Mouse (Mus musculus) erythroblast, embryonic 14.5 days (primary cell): ENCODE results near the gene Ptgis. TPM values are rescaled to one million over a fixed set of nuclear protein-coding genes. Genes with fewer than 3 reads are reported as not detected.

Source experiments
- H3K27me3 ChIP-seq: 2 replicates; pipeline ENCODE4 v1.6.1; 2012; ENCODE audit warnings: inconsistent platforms; ENCODE audit not compliant: control insufficient read depth
- H3K36me3 ChIP-seq: 2 replicates; pipeline ENCODE4 v1.6.1; 2012; ENCODE audit warnings: mild to moderate bottlenecking, inconsistent platforms; ENCODE audit not compliant: control insufficient read depth
- H3K4me1 ChIP-seq: 2 replicates; pipeline ENCODE4 v1.6.1; 2012; ENCODE audit warnings: inconsistent platforms; ENCODE audit not compliant: control insufficient read depth
- H3K4me3 ChIP-seq: replicated peaks from 2 replicates; pipeline ENCODE3; 2012; ENCODE audit warnings: moderate library complexity, mild to moderate bottlenecking, inconsistent platforms
- H3K9me3 ChIP-seq: 2 replicates; pipeline ENCODE4 v1.6.1; 2012; ENCODE audit warnings: low read length, inconsistent platforms, mixed read lengths; ENCODE audit not compliant: control insufficient read depth
- GATA1 ChIP-seq: IDR thresholded peaks from 2 replicates; pipeline ENCODE4 v1.6.1; 2012; ENCODE audit warnings: low read length, inconsistent platforms, mixed read lengths
- TAL1 ChIP-seq: IDR thresholded peaks from 3 replicates; pipeline ENCODE4 v1.6.1; 2012; ENCODE audit warnings: low read length, inconsistent platforms, mixed read lengths
- polyA plus RNA-seq: library from polyadenylated mRNA; stranded (reverse); fragments of >175 nt; gene quantifications from 2 replicates; pipeline ENCODE4 v1.2.3, GENCODE M21; 2012

Ptgis gene
- polyA plus RNA-seq, 1 experiment: not detected

DNA sequence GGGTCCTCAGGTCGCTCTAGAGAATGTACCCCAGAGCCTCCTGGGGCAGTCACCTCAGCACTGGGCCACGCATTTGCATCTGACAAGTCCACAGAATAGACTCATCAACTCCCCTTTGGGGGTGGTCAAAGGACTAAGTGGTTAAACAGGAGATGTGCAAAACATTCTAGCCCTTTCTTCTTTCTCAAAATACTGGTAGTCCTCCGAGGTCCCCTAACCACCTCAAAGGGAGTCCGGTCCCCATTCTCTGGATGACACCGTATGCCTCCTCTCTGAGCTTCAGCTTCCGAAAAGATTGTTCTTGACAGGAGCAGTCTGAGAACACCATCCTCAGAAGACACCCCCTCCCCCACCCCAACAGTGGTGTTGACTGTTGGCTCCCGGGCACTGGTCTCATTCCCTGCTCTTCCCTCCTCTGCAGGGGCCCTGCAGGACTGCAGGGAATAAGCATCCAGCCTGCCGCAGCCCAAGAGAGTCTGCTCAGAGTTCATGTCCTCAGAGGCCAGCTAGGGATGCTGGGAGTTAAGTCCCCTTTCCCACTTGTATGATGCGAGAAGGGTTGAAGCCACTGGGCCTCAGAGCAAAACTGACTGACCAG, 84.2 kb downstream of the Ptgis start:
- Histone ChIP-seq H3K9me3 (no peaks in the 10 kb centered on the region), H3K4me1 (peaks cover 3% of the 10 kb centered on the region), H3K36me3 (no peaks in the 10 kb centered on the region), H3K4me3 (no peak overlapping the region), H3K27me3 (peaks cover 9% of the 10 kb centered on the region)
- no peak for TF ChIP-seq GATA1
- TF ChIP-seq TAL1: no peak

DNA sequence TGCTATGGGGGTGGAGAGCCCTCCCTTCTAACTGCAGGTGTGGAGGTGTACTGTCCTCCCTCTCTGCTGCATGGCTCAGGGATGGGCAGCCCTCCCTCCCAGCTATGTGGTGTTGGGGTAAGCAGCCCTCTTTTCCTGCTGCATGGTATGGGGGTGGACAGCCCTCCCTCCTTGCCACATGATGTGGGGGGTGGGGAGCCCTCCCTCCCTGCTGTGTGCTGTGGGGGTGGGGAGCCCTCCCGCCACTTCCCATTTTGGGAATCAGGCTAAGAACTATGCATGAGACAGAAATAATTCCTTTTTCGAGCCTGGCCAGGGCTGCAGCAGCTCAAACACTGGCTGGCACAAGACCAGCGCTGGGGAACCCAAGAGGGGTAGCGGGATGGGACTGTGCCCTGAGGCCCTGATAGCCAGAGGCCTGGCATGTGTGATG, 84.8 kb downstream of the Ptgis start:
- TF ChIP-seq GATA1 (no peak), TAL1 (no peak)
- H3K4me1 ChIP-seq: peaks cover 3% of the 10 kb centered on the region
- no peaks in the 10 kb centered on the region for H3K36me3 ChIP-seq
- H3K9me3 ChIP-seq: no peaks in the 10 kb centered on the region
- no peak overlapping the region for H3K4me3 ChIP-seq
- H3K27me3 ChIP-seq: peaks cover 9% of the 10 kb centered on the region

DNA sequence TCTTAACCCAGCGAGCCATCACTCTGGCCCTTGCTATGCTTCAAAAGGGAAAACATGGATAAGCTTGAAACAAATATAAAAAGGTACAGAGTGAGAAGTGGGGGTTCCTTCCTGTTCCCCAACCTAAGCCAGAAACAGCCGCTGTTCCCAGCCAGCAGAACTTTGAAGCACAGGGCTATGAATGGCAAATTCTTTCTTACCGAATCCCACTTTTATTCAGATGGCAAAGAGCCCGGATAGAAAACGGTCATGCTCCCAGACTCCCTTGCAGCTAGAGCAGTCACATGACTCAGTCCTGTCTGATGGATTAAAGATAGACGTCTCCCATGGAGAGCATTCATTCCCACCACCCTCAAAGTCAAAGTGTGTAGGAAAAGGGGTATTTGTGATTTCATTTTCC, 89.5 kb downstream of the Ptgis start:
- H3K36me3 ChIP-seq: no peaks in the 10 kb centered on the region
- peaks cover 13% of the 10 kb centered on the region for H3K27me3 ChIP-seq
- peaks cover 4% of the 10 kb centered on the region; the same call in 1 of the 2 replicates for H3K9me3 ChIP-seq
- no peak overlapping the region for H3K4me3 ChIP-seq
- TF ChIP-seq GATA1: no peak
- TF ChIP-seq TAL1: no peak
- peaks cover 3% of the 10 kb centered on the region for H3K4me1 ChIP-seq

DNA sequence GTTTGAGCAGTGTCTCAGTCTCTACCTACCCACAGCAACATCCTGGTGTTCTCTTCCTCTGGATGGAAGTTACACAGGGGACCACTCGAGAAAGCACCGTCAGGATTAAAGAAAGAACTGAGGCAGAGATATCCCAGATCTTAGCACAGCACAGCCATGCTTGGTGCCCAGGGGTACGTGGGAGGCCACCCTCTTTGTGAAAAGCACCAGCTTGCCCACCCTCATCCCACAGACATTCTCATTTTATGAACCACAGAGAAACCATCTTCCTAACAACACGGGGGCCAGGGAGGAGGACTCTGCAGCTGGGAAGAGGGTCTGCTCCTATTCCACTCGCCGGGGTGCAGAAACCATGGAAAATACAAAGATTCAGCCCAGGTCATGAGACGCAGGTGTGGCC, 90.3 kb downstream of the Ptgis start:
- H3K4me3 ChIP-seq: no peak overlapping the region
- H3K9me3 ChIP-seq: peaks cover 4% of the 10 kb centered on the region; the same call in 1 of the 2 replicates
- TF ChIP-seq TAL1: no peak
- TF ChIP-seq GATA1: no peak
- peaks cover 3% of the 10 kb centered on the region for H3K4me1 ChIP-seq
- H3K27me3 ChIP-seq: peaks cover 15% of the 10 kb centered on the region
- no peaks in the 10 kb centered on the region for H3K36me3 ChIP-seq

DNA sequence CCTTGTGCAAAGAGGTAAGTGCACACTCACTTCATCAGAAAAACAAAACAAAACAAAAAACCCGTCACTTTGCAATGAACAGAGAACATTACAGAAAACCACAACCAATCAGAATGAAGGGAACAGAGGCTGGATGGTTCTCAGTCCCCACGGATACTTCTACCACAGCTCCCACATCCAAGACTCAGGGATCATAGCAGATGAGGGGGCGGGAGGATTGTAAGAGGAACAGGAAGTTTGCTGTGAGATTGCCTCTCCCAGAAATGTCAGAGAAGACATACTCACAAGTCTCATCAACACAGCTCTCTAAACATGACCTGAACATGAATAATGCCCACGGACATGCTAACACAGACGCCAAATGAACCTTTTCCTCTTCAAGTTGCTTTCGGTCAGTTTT, 91.4 kb downstream of the Ptgis start:
- Histone ChIP-seq H3K36me3 (no peaks in the 10 kb centered on the region), H3K4me3 (no peak overlapping the region), H3K4me1 (no peaks in the 10 kb centered on the region), H3K27me3 (peaks cover 25% of the 10 kb centered on the region), H3K9me3 (peaks cover 4% of the 10 kb centered on the region; the same call in 1 of the 2 replicates)
- no peak for TF ChIP-seq GATA1
- TF ChIP-seq TAL1: no peak

DNA sequence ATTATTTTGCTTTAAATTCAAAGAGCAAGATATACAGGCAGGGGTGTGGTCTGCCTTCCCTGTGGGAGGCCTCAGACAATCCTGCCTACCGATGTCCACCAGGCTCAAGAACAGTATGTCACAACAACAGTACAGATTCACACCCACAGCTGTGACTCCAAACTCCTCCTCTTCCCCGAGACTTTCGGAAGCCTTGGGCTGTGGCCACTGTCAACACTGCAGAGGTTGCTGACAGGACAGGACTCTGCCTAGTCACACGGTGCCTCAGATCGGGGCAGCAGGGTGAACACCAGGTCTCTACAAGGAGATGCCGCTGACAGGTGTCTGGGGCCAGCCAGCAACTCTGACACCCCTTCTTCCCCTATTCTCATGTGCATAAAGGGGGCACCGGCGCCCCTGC, 92.7 kb downstream of the Ptgis start:
- Histone ChIP-seq H3K9me3 (peaks cover 4% of the 10 kb centered on the region; the same call in 1 of the 2 replicates), H3K36me3 (no peaks in the 10 kb centered on the region), H3K4me3 (no peak overlapping the region), H3K27me3 (peaks cover 33% of the 10 kb centered on the region), H3K4me1 (peaks cover 1% of the 10 kb centered on the region)
- TF ChIP-seq TAL1: no peak
- no peak for TF ChIP-seq GATA1

DNA sequence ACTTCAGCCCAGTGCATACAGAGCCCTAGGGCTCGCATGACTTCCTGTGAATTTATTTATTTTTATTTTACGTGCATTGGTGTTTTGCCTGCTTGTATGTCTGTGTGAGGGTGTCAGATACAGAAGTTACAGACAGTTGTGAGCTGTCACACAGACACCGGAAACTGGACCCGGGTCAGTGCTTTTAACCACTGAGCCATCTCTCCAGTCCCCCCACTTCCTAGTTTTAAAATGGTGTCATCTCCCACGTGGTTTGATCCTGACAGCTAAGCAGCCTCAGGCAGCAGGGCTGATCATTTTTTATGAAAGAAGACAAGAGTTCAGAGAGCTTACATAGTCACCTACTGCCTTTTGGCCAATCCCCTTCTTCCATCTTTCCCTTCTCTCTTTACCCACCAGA, 94.5 kb downstream of the Ptgis start:
- H3K36me3 ChIP-seq: no peaks in the 10 kb centered on the region
- TF ChIP-seq GATA1: no peak
- TF ChIP-seq TAL1: no peak
- H3K4me3 ChIP-seq: no peak overlapping the region
- H3K9me3 ChIP-seq: peaks cover 4% of the 10 kb centered on the region; the same call in 1 of the 2 replicates
- peaks cover 19% of the 10 kb centered on the region for H3K4me1 ChIP-seq
- H3K27me3 ChIP-seq: peaks cover 36% of the 10 kb centered on the region

DNA sequence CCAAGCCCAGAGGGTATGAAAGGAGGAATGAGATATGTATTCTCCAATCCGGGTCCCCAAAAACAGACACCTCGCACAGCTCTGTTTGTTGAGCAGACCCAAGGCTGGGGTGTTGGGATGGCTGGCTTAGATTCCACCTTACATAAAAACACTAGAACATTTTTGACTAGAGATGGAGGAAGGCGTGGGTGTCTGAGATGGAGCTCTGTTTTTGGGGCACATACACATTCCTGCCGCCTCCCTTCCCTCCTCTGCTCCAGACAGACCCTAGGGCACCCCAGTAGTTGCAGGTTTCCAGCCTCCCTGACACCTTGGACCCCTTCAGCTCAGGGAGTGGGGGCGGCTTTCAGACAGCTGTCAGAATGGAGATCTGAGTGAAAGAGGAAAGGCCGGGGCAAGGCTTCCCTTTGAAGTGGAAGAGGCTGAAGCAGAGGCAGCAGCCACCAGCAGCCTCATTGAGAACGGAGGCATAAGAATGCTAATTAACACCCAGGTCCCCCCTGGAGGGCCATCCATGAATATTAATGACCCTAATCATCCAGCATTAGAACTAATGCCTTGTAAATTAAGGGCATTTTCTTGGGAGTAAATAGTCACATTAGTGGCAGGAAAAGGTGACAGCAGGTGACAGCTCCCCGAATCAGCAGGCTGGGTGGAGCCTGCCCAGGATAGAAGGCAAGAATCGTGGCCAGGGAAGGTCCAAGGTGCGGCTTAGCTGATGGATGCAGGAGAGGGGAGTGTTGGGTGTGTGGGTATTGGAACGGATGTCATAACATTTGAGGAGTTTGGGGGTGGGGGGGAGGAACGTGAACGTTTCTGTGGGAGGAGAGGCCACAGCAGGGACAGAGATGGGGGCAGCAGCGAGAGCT, 95.7 kb downstream of the Ptgis start:
- no peak for TF ChIP-seq GATA1
- Histone ChIP-seq H3K4me1 (peaks cover 21% of the 10 kb centered on the region), H3K4me3 (no peak overlapping the region), H3K27me3 (peaks cover 47% of the 10 kb centered on the region), H3K36me3 (no peaks in the 10 kb centered on the region), H3K9me3 (peaks cover 4% of the 10 kb centered on the region; the same call in 1 of the 2 replicates)

DNA sequence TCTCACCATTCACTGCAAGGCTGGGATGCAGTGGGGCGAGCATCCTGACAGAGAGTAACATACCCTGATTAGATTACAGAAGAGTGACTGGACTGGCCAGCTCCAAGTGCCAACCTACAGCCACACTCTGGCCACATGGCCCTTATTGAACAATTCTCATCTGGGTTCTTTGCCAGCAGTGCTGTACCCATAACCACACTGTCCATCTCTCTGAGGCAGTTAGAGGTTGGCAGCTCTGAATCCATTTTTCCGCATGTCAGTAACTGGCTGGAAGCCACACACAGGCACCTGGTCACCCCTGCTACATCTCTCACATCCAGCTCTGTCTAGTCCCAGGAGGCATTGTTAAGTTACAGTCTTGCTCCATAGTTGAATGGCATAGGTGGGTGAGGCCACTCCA, 96.5 kb downstream of the Ptgis start:
- H3K4me3 ChIP-seq: no peak overlapping the region
- no peaks in the 10 kb centered on the region for H3K36me3 ChIP-seq
- TF ChIP-seq TAL1 (no peak), GATA1 (no peak)
- 0 out of 2 replicates have a peak, but pooled peaks cover under 1% of the 10 kb centered on the region for H3K9me3 ChIP-seq
- H3K4me1 ChIP-seq: peaks cover 21% of the 10 kb centered on the region
- H3K27me3 ChIP-seq: peaks cover 55% of the 10 kb centered on the region
